Mouse (Mus musculus) cerebellum, adult 2 months (tissue): ENCODE measurements around the gene Kcnk15. TPM values are rescaled to one million over a fixed set of nuclear protein-coding genes. Genes with fewer than 3 reads are reported as not detected.

Source experiments
- DNase-seq, 2 experiments: peaks; one replicate each; pipeline ENCODE4 v3.0.0; 2021
- H3K27ac ChIP-seq: fragments of 200-500 bp; 2 replicates; pipeline ENCODE4 v1.5.1; 2012; ENCODE audit warnings: low read length, control low read depth, inconsistent platforms; ENCODE audit not compliant: insufficient read depth
- H3K27me3 ChIP-seq: fragments of 200-500 bp; 2 replicates; pipeline ENCODE4 v1.6.1; 2012; ENCODE audit warnings: inconsistent platforms, mild to moderate bottlenecking, low read length, moderate library complexity; ENCODE audit not compliant: control insufficient read depth, insufficient read depth
- H3K4me1 ChIP-seq: fragments of 200-500 bp; 2 replicates; pipeline ENCODE4 v1.6.1; 2011; ENCODE audit warnings: low read length; ENCODE audit not compliant: control insufficient read depth, insufficient read depth
- H3K4me3 ChIP-seq: fragments of 200-500 bp; replicated peaks from 2 replicates; pipeline ENCODE3; 2011; ENCODE audit warnings: mild to moderate bottlenecking, low read depth, low read length, control low read depth; ENCODE audit not compliant: insufficient read depth
- CTCF ChIP-seq: fragments of 200-500 bp; IDR thresholded peaks from 2 replicates; pipeline ENCODE4 v1.5.1; 2011; ENCODE audit warnings: low read depth, mild to moderate bottlenecking, control low read depth, low read length, moderate library complexity, borderline replicate concordance; ENCODE audit not compliant: insufficient read depth
- POLR2A ChIP-seq: fragments of 200-500 bp; IDR thresholded peaks from 2 replicates; pipeline ENCODE4 v1.6.1; 2011; ENCODE audit warnings: low read length, control low read depth, borderline replicate concordance; ENCODE audit not compliant: insufficient read depth
- WGBS: fragments of 180-500 bp; shearing (Covaris S2); methylation state at CpG from one replicate; pipeline ENCODE4 v1.1.7; 2018; 5-methylcytosine and 5-hydroxymethylcytosine counted together
- polyA plus RNA-seq: library from polyadenylated mRNA; depleted of rRNA; stranded (reverse); fragments of >200 nt; gene quantifications from 2 replicates; pipeline ENCODE4 v1.2.3, GENCODE M21; 2012; rRNA removed

Kcnk15 gene
- polyA plus RNA-seq, 1 experiment = 0.79 TPM

GRCm38 (mm10) chr2:163897026-163897425, 43.6 kb downstream of the Kcnk15 start:
- Histone ChIP-seq H3K27ac (no peak overlapping the region), H3K4me3 (no peak overlapping the region), H3K27me3 (no peaks in the 10 kb centered on the region), H3K4me1 (peaks cover 64% of the 10 kb centered on the region)
- TF ChIP-seq CTCF (no peak), POLR2A (no peak)
- DNase-seq = no peak
- WGBS = 80% methylated on average over 7 of the region's 7 CpGs

GRCm38 (mm10) chr2:163897988-163898535, 44.6 kb downstream of the Kcnk15 start:
- H3K27me3 ChIP-seq = no peaks in the 10 kb centered on the region
- WGBS = 5% methylated on average over 7 of the region's 7 CpGs
- DNase-seq = peak; percentile 65 to 75
- peaks cover 72% of the 10 kb centered on the region for H3K4me1 ChIP-seq
- H3K4me3 ChIP-seq = no peak overlapping the region
- H3K27ac ChIP-seq = peak overlapping the region; percentile 52
- TF ChIP-seq CTCF (no peak), POLR2A (no peak)

DNA sequence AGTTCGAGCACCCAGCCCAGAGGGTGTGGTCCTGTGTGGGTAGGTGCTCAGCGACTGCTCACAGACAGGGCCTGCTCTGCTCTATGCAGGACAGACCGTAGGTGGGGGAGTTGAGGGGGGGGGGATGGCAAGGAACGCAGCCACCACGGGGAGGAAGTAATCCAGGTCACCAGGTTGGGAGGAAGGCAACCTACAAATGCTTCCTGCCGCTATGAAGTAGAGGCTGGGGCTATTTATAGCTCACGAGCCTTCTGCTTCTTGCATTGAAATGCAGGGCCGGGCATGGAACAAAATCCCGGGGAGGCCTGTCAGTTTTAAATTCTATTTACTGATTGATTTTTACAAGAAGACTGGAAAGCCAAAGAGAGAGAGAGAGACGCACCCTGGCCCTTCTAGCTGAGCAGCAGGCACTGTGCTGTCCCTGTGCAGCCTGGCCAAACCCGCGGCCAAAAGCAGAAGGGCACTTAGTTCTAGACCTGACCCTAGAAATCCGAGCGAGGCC, 46.5 kb downstream of the Kcnk15 start:
- peak; percentile 69 to 79 for DNase-seq
- Histone ChIP-seq H3K4me1 (peaks cover 79% of the 10 kb centered on the region), H3K4me3 (no peak overlapping the region), H3K27me3 (no peaks in the 10 kb centered on the region), H3K27ac (peak overlapping the region; percentile 67)
- WGBS = 9% methylated on average over 14 of the region's 14 CpGs
- no peak for TF ChIP-seq POLR2A
- no peak for TF ChIP-seq CTCF

GRCm38 (mm10) chr2:163901043-163901442, 47.6 kb downstream of the Kcnk15 start:
- H3K4me1 ChIP-seq = peaks cover 72% of the 10 kb centered on the region
- no peak for DNase-seq
- TF ChIP-seq POLR2A (no peak), CTCF (no peak)
- H3K27me3 ChIP-seq = no peaks in the 10 kb centered on the region
- H3K27ac ChIP-seq = no peak overlapping the region
- H3K4me3 ChIP-seq = no peak overlapping the region
- WGBS = 51% methylated on average over 7 of the region's 7 CpGs

DNA sequence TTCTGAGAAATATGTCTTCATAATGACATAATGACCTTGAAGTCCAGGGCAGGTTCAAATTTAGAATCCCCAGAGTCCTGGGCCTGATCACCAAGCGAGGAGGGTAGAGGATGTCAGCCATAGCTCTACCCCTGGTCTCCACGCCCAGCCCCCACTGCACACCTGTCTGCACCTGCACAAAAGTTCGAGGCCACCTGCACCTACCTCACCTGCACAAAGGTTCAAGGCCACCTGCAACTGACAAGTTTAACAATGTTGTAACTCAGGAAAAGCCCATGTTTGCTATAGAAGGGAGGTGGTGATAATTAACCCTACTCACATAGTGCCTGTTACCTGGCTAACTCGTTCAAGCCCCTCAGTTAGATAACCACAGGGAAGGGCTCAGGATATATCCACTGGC, 49.0 kb downstream of the Kcnk15 start:
- Histone ChIP-seq H3K27me3 (no peaks in the 10 kb centered on the region), H3K4me3 (no peak overlapping the region), H3K27ac (0 out of 2 replicates have a peak overlapping the region, but pooled peaks have one; percentile 31), H3K4me1 (peaks cover 65% of the 10 kb centered on the region)
- no peak for DNase-seq
- 82% methylated on average over 4 of the region's 4 CpGs for WGBS
- no peak for TF ChIP-seq POLR2A
- no peak for TF ChIP-seq CTCF

GRCm38 (mm10) chr2:163903461-163903860, 50.0 kb downstream of the Kcnk15 start:
- WGBS = 12% methylated on average over 11 of the region's 11 CpGs
- Histone ChIP-seq H3K27ac (peak overlapping the region; percentile 23), H3K4me1 (peaks cover 57% of the 10 kb centered on the region), H3K4me3 (no peak overlapping the region), H3K27me3 (no peaks in the 10 kb centered on the region)
- TF ChIP-seq POLR2A = no peak
- no peak for TF ChIP-seq CTCF
- DNase-seq = peak; percentile 85

DNA sequence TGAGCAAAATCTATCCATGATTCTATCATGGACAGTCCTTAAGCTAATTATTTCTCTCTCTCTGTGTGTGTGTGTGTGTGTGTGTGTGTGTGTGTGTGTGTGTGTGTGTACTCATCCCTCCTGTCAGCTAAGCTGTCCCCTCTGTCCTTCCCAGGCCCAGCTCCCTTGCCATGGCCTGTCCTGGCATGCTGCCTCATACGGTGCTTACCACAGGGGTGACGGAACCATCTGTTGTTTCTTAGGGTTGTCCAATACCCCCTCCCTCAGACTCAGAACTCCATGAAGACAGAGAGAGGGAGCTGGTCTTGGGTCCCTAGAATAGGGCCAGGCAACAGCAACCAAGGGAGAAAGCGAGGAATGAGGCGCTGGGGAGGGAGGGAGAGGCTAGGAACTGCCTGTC, 50.9 kb downstream of the Kcnk15 start:
- peak; percentile 76 to 84 for DNase-seq
- peaks cover 54% of the 10 kb centered on the region for H3K4me1 ChIP-seq
- no peak overlapping the region for H3K4me3 ChIP-seq
- no peaks in the 10 kb centered on the region for H3K27me3 ChIP-seq
- no peak for TF ChIP-seq CTCF
- no peak for TF ChIP-seq POLR2A
- WGBS = 41% methylated on average over 4 of the region's 4 CpGs
- H3K27ac ChIP-seq = peak overlapping the region; percentile 23; the same call in 1 of the 2 replicates

DNA sequence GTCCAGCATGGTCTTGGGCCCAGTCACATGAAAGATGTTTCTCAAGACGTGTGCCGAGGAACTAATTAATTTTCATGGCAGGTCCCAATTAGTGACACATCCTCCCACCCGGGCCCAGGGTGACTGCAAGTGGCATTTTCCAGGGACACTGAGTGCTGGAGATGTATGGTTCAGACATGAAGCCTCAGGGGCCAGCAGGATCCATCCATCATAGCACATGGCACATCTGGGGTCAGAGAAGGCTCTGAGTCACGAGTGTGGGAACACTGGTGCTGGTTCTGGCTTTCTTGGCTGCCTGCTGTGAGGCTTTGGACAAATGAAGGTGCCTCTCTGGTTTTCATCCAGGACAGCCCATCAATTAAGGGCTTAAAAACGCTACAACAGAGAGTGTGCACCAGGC, 53.7 kb downstream of the Kcnk15 start:
- no peak overlapping the region for H3K27ac ChIP-seq
- H3K27me3 ChIP-seq = no peaks in the 10 kb centered on the region
- TF ChIP-seq CTCF (no peak), POLR2A (no peak)
- H3K4me3 ChIP-seq = no peak overlapping the region
- no peak for DNase-seq
- 50% methylated on average over 5 of the region's 5 CpGs for WGBS
- peaks cover 50% of the 10 kb centered on the region for H3K4me1 ChIP-seq

Other genes with a start within 250 kb of the Kcnk15 start
- 162 and 179 TPM in 2 replicates for gene Serinc3, start 208.5 kb upstream of the Kcnk15 start, polyA plus RNA-seq
- 49.6 and 57.4 TPM in 2 replicates for gene Pkig, start 195.3 kb upstream of the Kcnk15 start, polyA plus RNA-seq
- 1.4 and 1.5 TPM in 2 replicates for gene Ada, start 103.4 kb upstream of the Kcnk15 start, polyA plus RNA-seq
- gene Ccn5, start 32.8 kb upstream of the Kcnk15 start, polyA plus RNA-seq = 0.08 and 0.32 TPM in 2 replicates
- gene Rims4, start 65.0 kb downstream of the Kcnk15 start, polyA plus RNA-seq = 30.3 and 35.1 TPM in 2 replicates
- 231 and 250 TPM in 2 replicates for gene Ywhab, start 141.3 kb downstream of the Kcnk15 start, polyA plus RNA-seq
- 3.1 and 3.2 TPM in 2 replicates for gene Pabpc1l, start 171.8 kb downstream of the Kcnk15 start, polyA plus RNA-seq
- 17.1 and 18.7 TPM in 2 replicates for gene Stk4, start 216.7 kb downstream of the Kcnk15 start, polyA plus RNA-seq
- 66.9 and 71.5 TPM in 2 replicates for gene Tomm34, start 217.5 kb downstream of the Kcnk15 start, polyA plus RNA-seq